Mouse (Mus musculus): Measurements from ENCODE around the gene Acot9. TPM values are rescaled to one million over a fixed set of nuclear protein-coding genes. Genes with fewer than 3 reads are reported as not detected.

The Acot9 gene
- total RNA-seq (2023): 35.5 TPM

DNA sequence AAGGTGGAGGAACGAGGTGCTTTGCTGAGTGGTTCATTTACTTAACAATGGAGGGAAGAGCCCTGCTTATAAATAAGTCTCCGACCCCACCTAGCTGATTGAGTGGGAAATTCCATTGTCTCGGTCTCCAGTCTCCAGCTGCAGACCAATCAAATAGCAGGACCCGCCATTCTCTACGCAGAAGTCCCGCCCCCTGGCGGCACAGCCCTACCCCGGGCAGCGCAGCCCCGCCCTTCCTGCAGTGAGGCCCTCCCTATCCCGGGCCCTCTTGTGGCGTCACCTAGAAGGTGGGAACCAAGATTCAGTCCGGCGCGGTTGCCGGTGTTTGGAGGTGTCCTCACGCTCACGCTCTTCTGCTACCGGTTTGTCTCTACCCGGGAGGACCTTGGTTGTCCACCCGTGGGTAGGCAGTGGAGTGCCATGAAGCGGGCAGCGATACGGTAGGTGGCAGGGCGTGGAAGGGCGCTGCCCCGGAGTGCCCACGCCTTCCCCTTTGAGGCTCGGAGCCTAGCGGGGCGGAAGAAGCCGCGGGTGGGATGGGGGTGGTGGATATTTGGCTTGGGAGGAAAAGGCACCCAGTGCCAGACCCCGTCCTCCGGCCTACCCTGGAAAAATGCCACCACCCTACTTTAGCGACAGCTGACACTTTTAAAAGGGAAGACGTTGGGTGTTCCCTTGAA is at the start of gene Acot9:
Acot9 (plus strand) TSS at position 209 of the 680 bp plus-strand sequence.

DNA sequence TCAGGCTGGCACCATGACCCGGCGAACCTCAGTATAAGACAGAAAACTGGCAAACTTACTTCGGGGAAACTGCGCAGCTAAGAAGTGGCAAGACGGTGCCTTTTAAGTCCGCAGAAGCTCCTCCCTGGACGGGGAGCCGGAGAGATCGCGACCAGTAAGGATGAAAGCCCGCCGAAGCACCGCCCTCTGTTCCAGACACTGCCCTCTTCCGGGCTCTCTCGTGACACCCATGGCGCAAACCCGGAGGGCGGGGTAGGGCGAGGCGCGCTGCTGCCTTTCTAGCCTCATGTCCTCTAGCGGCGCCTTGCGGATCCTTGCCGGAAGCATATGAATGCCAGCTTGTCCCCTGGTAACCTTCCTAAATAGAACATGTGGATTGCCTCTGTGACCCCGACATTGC is 46.0 kb upstream of the Acot9 start, which contains the start of gene Sat1:
Sat1 (minus strand) TSS at position 179 of the 400 bp plus-strand sequence.

DNA sequence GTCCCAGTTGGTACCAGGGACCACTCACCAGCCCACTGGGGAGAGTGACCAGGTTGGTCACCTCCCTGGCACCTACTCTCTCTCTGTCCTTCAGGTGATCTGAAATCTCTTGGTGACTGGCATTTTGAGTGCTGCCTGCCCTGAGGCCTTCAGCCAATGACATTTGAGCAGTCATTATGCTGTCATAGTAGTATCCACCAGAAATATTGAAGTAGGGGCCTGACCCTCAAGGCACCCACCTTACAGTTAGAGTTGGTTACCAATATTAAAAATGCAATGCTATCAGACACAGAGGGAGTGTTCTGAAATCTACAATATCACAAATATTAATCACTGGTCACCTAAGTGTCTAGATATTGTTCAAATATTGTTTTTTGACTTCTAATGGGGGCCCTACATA is 78.4 kb downstream of the Acot9 start, which contains the start of gene Prdx4:
Prdx4 (minus strand) TSS at position 101 of the 400 bp plus-strand sequence.

Other genes with a start within 250 kb of the Acot9 start
- gene Magea5, start 199.3 kb upstream of the Acot9 start, total RNA-seq (2023): not detected
- not detected for gene Magea1, start 172.7 kb upstream of the Acot9 start, total RNA-seq (2023)
- gene Magea2, start 168.8 kb upstream of the Acot9 start, total RNA-seq (2023): not detected
- not detected for gene Cldn34b2, start 134.0 kb upstream of the Acot9 start, total RNA-seq (2023)
- gene Sat1, start 46.0 kb upstream of the Acot9 start, total RNA-seq (2023): 182 TPM
- 6.6 TPM for gene Prdx4, start 78.3 kb downstream of the Acot9 start, total RNA-seq (2023)